Mouse (Mus musculus): ENCODE measurements around the gene Cyp2a5. TPM values are rescaled to one million over a fixed set of nuclear protein-coding genes. Genes with fewer than 3 reads are reported as not detected.
"Not testable (repeated sequence)": the region's sequence is repeated elsewhere in the genome, so short reads cannot be mapped to it uniquely, and the experiment has no call there.

The Cyp2a5 gene
- polyA plus RNA-seq (2012; rRNA removed) = 0.10 TPM in 1 of 2 replicates, not detected in the other

GRCm38 (mm10) chr7:26835059-26835458 lies at the start of gene Cyp2a5:
Gene Cyp2a5 (plus strand): TSS chr7:26835305.
- H3K4me1 ChIP-seq (ENCODE audit: control insufficient read depth, insufficient read depth, low read length); H3K4me3 ChIP-seq (ENCODE audit: insufficient read depth, low read length); H3K27ac ChIP-seq (ENCODE audit: insufficient read depth, low read length): not testable (repeated sequence)

- H3K4me3 ChIP-seq (ENCODE audit: insufficient read depth, low read length); H3K4me1 ChIP-seq (ENCODE audit: control insufficient read depth, insufficient read depth, low read length); H3K27ac ChIP-seq (ENCODE audit: insufficient read depth, low read length): not testable (repeated sequence)
These were observed 49.1 kb upstream of the Cyp2a5 start for GRCm38 (mm10) chr7:26786013-26786412.

GRCm38 (mm10) chr7:26789984-26790383 lies 45.1 kb upstream of the Cyp2a5 start:
- H3K4me1 ChIP-seq (ENCODE audit: control insufficient read depth, insufficient read depth, low read length) = no peaks in the 10 kb centered on the region
- H3K4me3 ChIP-seq (ENCODE audit: insufficient read depth, low read length) = no peak overlapping the region
- TF ChIP-seq CTCF (IDR thresholded peaks at IDR 0.05; ENCODE audit: extremely low read depth, insufficient read depth, low read length) = no peak
- TF ChIP-seq POLR2A (IDR thresholded peaks at IDR 0.05; ENCODE audit: extremely low read depth, insufficient read depth, low read length) = no peak
- H3K27ac ChIP-seq (ENCODE audit: insufficient read depth, low read length) = no peak overlapping the region

- no peaks in the 10 kb centered on the region for H3K4me1 ChIP-seq (ENCODE audit: control insufficient read depth, insufficient read depth, low read length)
- no peak overlapping the region for H3K4me3 ChIP-seq (ENCODE audit: insufficient read depth, low read length)
- no peak for TF ChIP-seq POLR2A (IDR thresholded peaks at IDR 0.05; ENCODE audit: extremely low read depth, insufficient read depth, low read length)
- TF ChIP-seq CTCF (IDR thresholded peaks at IDR 0.05; ENCODE audit: extremely low read depth, insufficient read depth, low read length) = no peak
- H3K27ac ChIP-seq (ENCODE audit: insufficient read depth, low read length) = no peak overlapping the region
These were observed 35.0 kb upstream of the Cyp2a5 start for GRCm38 (mm10) chr7:26800104-26800503.

- H3K27ac ChIP-seq (ENCODE audit: insufficient read depth, low read length) = no peak overlapping the region
- H3K4me1 ChIP-seq (ENCODE audit: control insufficient read depth, insufficient read depth, low read length) = no peaks in the 10 kb centered on the region
- H3K4me3 ChIP-seq (ENCODE audit: insufficient read depth, low read length) = no peak overlapping the region
- no peak for TF ChIP-seq POLR2A (IDR thresholded peaks at IDR 0.05; ENCODE audit: extremely low read depth, insufficient read depth, low read length)
- TF ChIP-seq CTCF (IDR thresholded peaks at IDR 0.05; ENCODE audit: extremely low read depth, insufficient read depth, low read length) = no peak
These were observed 34.1 kb upstream of the Cyp2a5 start for GRCm38 (mm10) chr7:26800996-26801395.

DNA sequence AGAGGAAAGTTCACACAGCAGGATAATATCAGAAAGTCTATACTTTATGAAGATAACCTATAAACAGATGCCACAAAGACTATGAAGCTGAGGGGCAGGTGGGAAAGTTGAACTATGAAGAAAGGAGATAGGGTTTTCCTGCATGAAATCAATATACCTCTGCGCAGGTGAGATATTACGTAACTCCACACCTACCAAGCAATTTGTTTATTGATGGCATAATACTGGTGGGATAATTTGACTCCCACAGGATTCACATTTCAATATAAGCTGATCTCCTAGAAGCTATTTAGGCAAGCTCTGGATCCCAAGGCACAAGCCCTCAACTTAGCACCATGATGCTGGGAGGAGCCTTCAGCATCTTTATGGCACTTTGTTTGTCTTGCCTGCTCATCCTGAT lies 26.5 kb upstream of the Cyp2a5 start, which contains the start of gene Cyp2g1:
Cyp2g1 (plus strand) TSS at position 301 of the 400 bp plus-strand sequence.
- no peak for TF ChIP-seq CTCF (IDR thresholded peaks at IDR 0.05; ENCODE audit: extremely low read depth, insufficient read depth, low read length)
- Histone ChIP-seq H3K27ac (ENCODE audit: insufficient read depth, low read length) (no peak within 1 kb of the TSS), H3K4me1 (ENCODE audit: control insufficient read depth, insufficient read depth, low read length) (no peaks in the 10 kb centered on the region)

GRCm38 (mm10) chr7:26831556-26832292 lies 3.4 kb upstream of the Cyp2a5 start:
- H3K4me1 ChIP-seq (ENCODE audit: control insufficient read depth, insufficient read depth, low read length); H3K4me3 ChIP-seq (ENCODE audit: insufficient read depth, low read length); H3K27ac ChIP-seq (ENCODE audit: insufficient read depth, low read length): not testable (repeated sequence)

More for the DNA sequence above, 26.5 kb upstream of the Cyp2a5 start, which contains the start of gene Cyp2g1:
- H3K4me3 ChIP-seq (ENCODE audit: insufficient read depth, low read length) = no peak within 1 kb of the TSS

DNA sequence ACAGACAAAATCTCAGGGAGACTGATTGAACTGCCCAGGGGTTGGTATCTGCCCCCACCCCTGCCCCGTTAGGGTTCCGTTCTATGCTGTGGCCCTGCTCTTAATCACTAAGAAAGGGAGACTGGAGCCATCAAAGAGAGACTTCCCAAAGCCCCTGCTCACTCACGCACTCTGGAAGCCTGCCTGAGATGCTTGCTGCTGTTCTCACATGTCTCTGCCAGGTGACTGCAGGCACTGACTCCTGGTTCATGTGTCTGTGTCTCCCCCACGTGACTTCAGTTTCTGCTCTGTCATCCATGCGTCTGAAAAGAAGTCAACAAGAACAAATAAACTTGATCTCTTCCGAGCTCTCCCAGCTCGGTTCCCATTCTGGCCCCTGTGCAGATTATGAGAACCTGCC lies 2.4 kb upstream of the Cyp2a5 start:
- H3K4me1 ChIP-seq (ENCODE audit: control insufficient read depth, insufficient read depth, low read length); H3K27ac ChIP-seq (ENCODE audit: insufficient read depth, low read length); H3K4me3 ChIP-seq (ENCODE audit: insufficient read depth, low read length): not testable (repeated sequence)

DNA sequence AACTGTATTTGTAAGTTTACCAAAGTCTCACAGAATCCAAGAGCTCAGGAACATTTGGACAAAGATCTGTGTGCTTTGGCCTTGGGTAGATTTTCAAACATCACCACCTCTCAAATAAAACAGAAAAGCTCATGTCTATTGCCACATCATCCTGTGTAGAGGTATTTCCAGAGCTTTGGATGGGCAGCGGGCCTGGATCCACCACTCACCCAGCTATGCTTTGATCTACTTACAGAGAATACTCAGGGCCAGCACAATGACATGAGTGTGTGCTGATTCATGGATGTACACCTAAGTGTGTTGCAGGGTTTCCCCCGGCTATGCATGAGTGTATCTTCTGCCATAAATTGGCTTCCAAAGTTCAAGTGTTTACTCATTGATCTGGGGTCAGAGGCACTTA lies 8.3 kb downstream of the Cyp2a5 start:
- not testable (repeated sequence) for H3K4me1 ChIP-seq (ENCODE audit: control insufficient read depth, insufficient read depth, low read length); H3K4me3 ChIP-seq (ENCODE audit: insufficient read depth, low read length); H3K27ac ChIP-seq (ENCODE audit: insufficient read depth, low read length)

DNA sequence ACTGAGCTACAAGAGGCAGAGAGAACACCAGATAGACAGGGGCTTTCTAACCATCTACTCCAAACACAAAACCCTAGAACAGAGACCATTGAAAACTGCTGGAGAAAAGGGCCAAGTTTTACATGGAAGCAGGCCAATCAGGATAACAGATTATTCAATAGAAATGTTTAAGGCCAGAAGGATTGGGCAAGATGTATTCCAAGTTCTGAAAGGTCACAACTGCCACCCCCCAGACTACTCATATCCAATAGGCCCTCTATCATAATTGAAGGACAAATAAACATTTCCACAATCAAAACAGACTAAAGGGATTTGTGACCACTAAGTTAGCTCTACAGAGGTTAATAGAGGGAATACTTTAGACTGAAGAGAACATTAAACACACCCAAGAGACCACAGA lies 15.0 kb downstream of the Cyp2a5 start:
- not testable (repeated sequence) for H3K27ac ChIP-seq (ENCODE audit: insufficient read depth, low read length); H3K4me1 ChIP-seq (ENCODE audit: control insufficient read depth, insufficient read depth, low read length); H3K4me3 ChIP-seq (ENCODE audit: insufficient read depth, low read length)

DNA sequence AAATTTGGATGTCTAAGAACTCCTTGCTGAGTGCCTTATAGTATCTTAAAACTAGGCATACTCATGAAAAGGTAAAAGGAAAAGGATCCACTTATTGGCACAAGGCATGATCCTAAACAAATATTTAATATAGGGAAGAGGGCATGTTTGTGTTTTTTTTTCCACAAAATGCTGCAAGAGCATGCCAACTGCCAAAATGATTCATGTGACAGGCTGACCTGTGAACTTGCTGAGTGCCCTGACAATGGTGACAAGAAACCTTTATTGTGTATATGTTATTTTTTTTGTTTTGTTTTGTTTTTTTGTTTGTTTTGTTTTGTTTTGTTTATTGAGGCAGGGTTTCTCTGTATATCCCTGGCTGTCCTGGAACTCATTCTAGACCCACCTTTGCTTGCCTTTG lies 43.5 kb downstream of the Cyp2a5 start:
- H3K4me3 ChIP-seq (ENCODE audit: insufficient read depth, low read length); H3K4me1 ChIP-seq (ENCODE audit: control insufficient read depth, insufficient read depth, low read length); H3K27ac ChIP-seq (ENCODE audit: insufficient read depth, low read length): not testable (repeated sequence)

DNA sequence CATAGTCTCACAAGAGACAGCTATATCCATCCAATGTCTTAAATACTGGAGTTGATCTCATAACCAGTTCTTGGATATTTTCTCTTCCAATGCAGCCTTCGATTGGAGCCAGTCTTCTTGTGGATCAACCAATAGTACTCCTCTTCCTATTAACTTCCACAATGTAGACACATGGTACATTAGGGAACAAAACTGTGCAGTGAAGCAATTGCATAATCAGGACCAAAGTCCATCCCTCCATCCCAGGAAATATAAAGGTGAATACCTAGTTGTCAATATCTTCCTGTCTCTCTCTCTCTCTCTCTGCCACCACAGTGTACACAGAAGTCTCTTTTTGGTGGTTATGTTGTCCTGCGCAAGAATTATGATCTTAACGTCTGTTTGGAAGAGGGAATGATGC lies 45.5 kb downstream of the Cyp2a5 start:
- H3K4me1 ChIP-seq (ENCODE audit: control insufficient read depth, insufficient read depth, low read length); H3K4me3 ChIP-seq (ENCODE audit: insufficient read depth, low read length); H3K27ac ChIP-seq (ENCODE audit: insufficient read depth, low read length): not testable (repeated sequence)

Other genes with a start within 250 kb of the Cyp2a5 start
- gene Vmn1r185, start 216.8 kb upstream of the Cyp2a5 start, polyA plus RNA-seq (2012; rRNA removed) = not detected in 2 replicates
- gene Cyp2b23, start 148.9 kb upstream of the Cyp2a5 start, polyA plus RNA-seq (2012; rRNA removed) = not detected in 2 replicates
- not detected in 2 replicates for gene Cyp2b19, start 78.2 kb upstream of the Cyp2a5 start, polyA plus RNA-seq (2012; rRNA removed)
- not detected in 2 replicates for gene Cyp2g1, start 26.4 kb upstream of the Cyp2a5 start, polyA plus RNA-seq (2012; rRNA removed)
- gene Cyp2a22, start 104.1 kb downstream of the Cyp2a5 start, polyA plus RNA-seq (2012; rRNA removed) = not detected in 2 replicates
- not detected in 2 replicates for gene Cyp2a12, start 193.8 kb downstream of the Cyp2a5 start, polyA plus RNA-seq (2012; rRNA removed)